Mouse (Mus musculus): ENCODE results near the gene Ripk1.

GRCm38 (mm10) chr13:34078500-34079280, 76.5 kb downstream of the Ripk1 start:
- TF ChIP-seq CTCF (IDR thresholded peaks at IDR 0.05; ENCODE audit: low read depth, low read length) (no peak), POLR2A (IDR thresholded peaks at IDR 0.05; ENCODE audit: insufficient read depth, low read length) (no peak), EP300 (IDR thresholded peaks at IDR 0.05; ENCODE audit: insufficient read depth, low read depth, low read length) (no peak)

Data from ES-Bruce4 (cell line).